Mouse (Mus musculus) testis, adult 2 months (tissue): ENCODE results near the gene Pde4d.

ENCODE experiments used
- CTCF ChIP-seq: fragments of 200-500 bp; IDR thresholded peaks from 2 replicates; pipeline ENCODE4 v1.5.1; 2012; ENCODE audit warnings: low read depth, mild to moderate bottlenecking, inconsistent platforms, low read length, moderate library complexity; ENCODE audit not compliant: control insufficient read depth, insufficient read depth, insufficient replicate concordance
- POLR2A ChIP-seq: fragments of 200-500 bp; IDR thresholded peaks from 2 replicates; pipeline ENCODE4 v1.6.1; 2012; ENCODE audit warnings: low read depth, mild to moderate bottlenecking, inconsistent platforms, low read length, moderate library complexity; ENCODE audit not compliant: control insufficient read depth

DNA sequence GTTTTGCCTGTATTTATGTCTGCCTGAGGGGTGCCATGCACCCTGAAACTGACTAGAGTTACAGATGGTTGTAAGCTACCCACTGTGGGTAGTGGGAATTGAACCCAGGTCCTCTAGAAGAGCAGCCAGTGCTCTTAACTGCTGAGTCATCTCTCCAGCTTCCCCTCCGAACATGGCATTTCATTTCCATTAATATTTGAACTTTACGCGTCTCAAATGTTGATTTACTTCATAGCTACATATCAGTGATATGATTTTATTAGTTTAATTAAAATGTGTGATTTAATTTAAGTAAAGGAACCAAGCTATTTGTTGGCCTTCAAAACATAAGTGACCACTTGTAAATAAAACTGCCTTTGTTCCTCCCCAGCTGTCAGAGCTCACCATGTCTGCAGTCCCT lies 1239.4 kb downstream of the Pde4d start:
- TF ChIP-seq POLR2A (no peak), CTCF (no peak)
